Mouse (Mus musculus) heart, adult 2 months (tissue): Measurements from ENCODE around the gene Pafah2. TPM values are rescaled to one million over a fixed set of nuclear protein-coding genes. Genes with fewer than 3 reads are reported as not detected.

ENCODE experiments used
- DNase-seq, 2 experiments: peaks; one replicate each; pipeline ENCODE4 v3.0.0; 2021
- H3K27ac ChIP-seq: fragments of 200-600 bp; 2 replicates; pipeline ENCODE4 v1.8.1; 2022
- H3K27me3 ChIP-seq: fragments of 200-500 bp; 2 replicates; pipeline ENCODE4 v1.6.1; 2012; ENCODE audit warnings: mild to moderate bottlenecking, low read length, inconsistent platforms, mixed read lengths; ENCODE audit not compliant: control insufficient read depth, insufficient read depth
- H3K36me3 ChIP-seq: fragments of 200-500 bp; 2 replicates; pipeline ENCODE4 v1.6.1; 2012; ENCODE audit warnings: low read length, inconsistent platforms; ENCODE audit not compliant: control insufficient read depth, insufficient read depth
- H3K4me1 ChIP-seq: fragments of 200-500 bp; 2 replicates; pipeline ENCODE4 v1.6.1; 2011; ENCODE audit warnings: low read length; ENCODE audit not compliant: control insufficient read depth, insufficient read depth
- H3K4me3 ChIP-seq: fragments of 200-600 bp; 2 replicates; pipeline ENCODE4 v1.8.1; 2022
- H3K79me2 ChIP-seq: fragments of 200-500 bp; replicated peaks from 2 replicates; pipeline ENCODE4 v1.6.1; 2012; ENCODE audit warnings: mild to moderate bottlenecking, inconsistent platforms, low read length, moderate library complexity, mixed read lengths; ENCODE audit not compliant: control insufficient read depth, insufficient read depth
- H3K9ac ChIP-seq: fragments of 200-500 bp; 2 replicates; pipeline ENCODE4 v1.6.1; 2012; ENCODE audit warnings: low read depth, mild to moderate bottlenecking, control low read depth, inconsistent platforms, low read length, mixed read lengths
- CTCF ChIP-seq: fragments of 200-600 bp; IDR thresholded peaks from 2 replicates; pipeline ENCODE4 v1.8.1; 2022; ENCODE audit warnings: antibody characterized with exemption, mild to moderate bottlenecking, moderate library complexity
- EP300 ChIP-seq: fragments of 200-500 bp; IDR thresholded peaks from 2 replicates; pipeline ENCODE4 v1.6.1; 2011; ENCODE audit warnings: low read depth, low read length, control low read depth; ENCODE audit not compliant: insufficient read depth
- POLR2A ChIP-seq: fragments of 200-500 bp; IDR thresholded peaks from 2 replicates; pipeline ENCODE4 v1.6.1; 2011; ENCODE audit warnings: mild to moderate bottlenecking, low read depth, low read length, control low read depth; ENCODE audit not compliant: insufficient read depth
- WGBS: fragments of 180-500 bp; shearing (Covaris S2); methylation state at CpG from one replicate; pipeline ENCODE4 v1.1.7; 2018; 5-methylcytosine and 5-hydroxymethylcytosine counted together
- intact Hi-C: fragments of 180-260 bp; cut with DNase I; formaldehyde crosslinking; loops from one replicate; pipeline ENCODE4 v1.15.1; 2025
- polyA plus RNA-seq: library from polyadenylated mRNA; depleted of rRNA; stranded (reverse); fragments of >200 nt; gene quantifications from 2 replicates; pipeline ENCODE4 v1.2.3, GENCODE M21; 2012
- total RNA-seq, 2 experiments: library from RNA; stranded (reverse); gene quantifications; 2 replicates each; pipeline ENCODE4 v1.2.3; 2021

The Pafah2 gene
- total and polyA plus RNA-seq, 3 experiments = 6.4 to 11.7 (median 11.0) TPM

GRCm38 (mm10) chr4:134432686-134433360 lies 36.7 kb downstream of the Pafah2 start:
- H3K4me3 ChIP-seq = no peak overlapping the region
- no peaks in the 10 kb centered on the region for H3K4me1 ChIP-seq
- H3K79me2 ChIP-seq = no peaks in the 10 kb centered on the region
- H3K9ac ChIP-seq = no peak overlapping the region
- H3K27ac ChIP-seq = no peak overlapping the region
- H3K27me3 ChIP-seq = no peaks in the 10 kb centered on the region
- intact Hi-C loops = no loop called here
- DNase-seq = no peak
- TF ChIP-seq EP300 (no peak), POLR2A (no peak)
- 66% methylated on average over 15 of the region's 15 CpGs for WGBS
- H3K36me3 ChIP-seq = no peaks in the 10 kb centered on the region

- DNase-seq = no peak
- H3K4me1 ChIP-seq = no peaks in the 10 kb centered on the region
- H3K4me3 ChIP-seq = no peak overlapping the region
- no peaks in the 10 kb centered on the region for H3K79me2 ChIP-seq
- no peak overlapping the region for H3K27ac ChIP-seq
- H3K36me3 ChIP-seq = no peaks in the 10 kb centered on the region
- no peak for TF ChIP-seq CTCF
- no peak for TF ChIP-seq POLR2A
- TF ChIP-seq EP300 = no peak
- intact Hi-C loops = no loop called here
- no peaks in the 10 kb centered on the region for H3K27me3 ChIP-seq
- H3K9ac ChIP-seq = no peak overlapping the region
- 61% methylated on average over 7 of the region's 7 CpGs for WGBS
These were observed 40.1 kb downstream of the Pafah2 start for GRCm38 (mm10) chr4:134436185-134436584.

- H3K36me3 ChIP-seq = no peaks in the 10 kb centered on the region
- no peak overlapping the region for H3K4me3 ChIP-seq
- no peak for TF ChIP-seq POLR2A
- TF ChIP-seq EP300 = no peak
- no peak for TF ChIP-seq CTCF
- H3K9ac ChIP-seq = no peak overlapping the region
- no peaks in the 10 kb centered on the region for H3K4me1 ChIP-seq
- no peaks in the 10 kb centered on the region for H3K27me3 ChIP-seq
- no peak overlapping the region for H3K27ac ChIP-seq
- intact Hi-C loops = no loop called here
- no peaks in the 10 kb centered on the region for H3K79me2 ChIP-seq
- WGBS = 79% methylated on average over 10 of the region's 10 CpGs
- no peak for DNase-seq
These were observed 40.5 kb downstream of the Pafah2 start for GRCm38 (mm10) chr4:134436659-134437058.

DNA sequence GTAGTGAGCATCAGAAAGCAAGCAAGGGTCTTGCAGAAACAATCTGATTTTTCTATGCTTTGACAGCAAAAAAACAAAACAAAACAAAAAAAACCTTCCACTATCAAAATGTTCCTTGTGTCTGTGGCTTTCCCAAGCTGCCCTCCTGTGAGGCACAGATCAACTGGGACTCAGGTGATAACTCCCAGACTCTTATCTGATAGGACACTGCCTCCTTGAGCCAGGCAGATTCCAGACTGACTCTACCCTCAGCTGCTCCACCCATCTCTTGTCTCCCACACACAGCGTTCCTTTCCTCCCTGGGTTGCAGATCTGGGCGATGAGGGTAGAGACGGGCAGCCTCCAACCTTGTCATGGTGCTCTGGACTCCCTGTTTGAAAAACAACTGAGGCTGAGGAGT lies 43.0 kb downstream of the Pafah2 start:
- H3K27ac ChIP-seq = no peak overlapping the region
- H3K36me3 ChIP-seq = no peaks in the 10 kb centered on the region
- DNase-seq = no peak
- H3K27me3 ChIP-seq = no peaks in the 10 kb centered on the region
- WGBS = 68% methylated on average over 3 of the region's 3 CpGs
- H3K9ac ChIP-seq = no peak overlapping the region
- H3K4me3 ChIP-seq = no peak overlapping the region
- intact Hi-C loops = no loop called here
- no peaks in the 10 kb centered on the region for H3K4me1 ChIP-seq
- no peaks in the 10 kb centered on the region for H3K79me2 ChIP-seq
- no peak for TF ChIP-seq CTCF
- TF ChIP-seq EP300 = no peak
- TF ChIP-seq POLR2A = no peak

GRCm38 (mm10) chr4:134439919-134440318 lies 43.8 kb downstream of the Pafah2 start:
- no peaks in the 10 kb centered on the region for H3K4me1 ChIP-seq
- WGBS = 54% methylated on average over 4 of the region's 4 CpGs
- TF ChIP-seq CTCF = no peak
- TF ChIP-seq POLR2A = no peak
- no peak for TF ChIP-seq EP300
- H3K4me3 ChIP-seq = no peak overlapping the region
- intact Hi-C loops = no loop called here
- no peak for DNase-seq
- no peaks in the 10 kb centered on the region for H3K79me2 ChIP-seq
- no peak overlapping the region for H3K9ac ChIP-seq
- no peaks in the 10 kb centered on the region for H3K27me3 ChIP-seq
- H3K36me3 ChIP-seq = no peaks in the 10 kb centered on the region
- no peak overlapping the region for H3K27ac ChIP-seq

- H3K9ac ChIP-seq = no peak overlapping the region
- no peaks in the 10 kb centered on the region for H3K79me2 ChIP-seq
- 81% methylated on average over 4 of the region's 4 CpGs for WGBS
- H3K36me3 ChIP-seq = no peaks in the 10 kb centered on the region
- TF ChIP-seq CTCF (no peak), EP300 (no peak), POLR2A (no peak)
- H3K27ac ChIP-seq = no peak overlapping the region
- no peaks in the 10 kb centered on the region for H3K4me1 ChIP-seq
- no peaks in the 10 kb centered on the region for H3K27me3 ChIP-seq
- intact Hi-C loops = no loop called here
- DNase-seq = no peak
- H3K4me3 ChIP-seq = no peak overlapping the region
These were observed 46.1 kb downstream of the Pafah2 start for GRCm38 (mm10) chr4:134442216-134442615.
